Mouse (Mus musculus): ENCODE results near the gene Upf1. TPM values are rescaled to one million over a fixed set of nuclear protein-coding genes. Genes with fewer than 3 reads are reported as not detected.

Upf1 gene
- polyA plus RNA-seq, 1 experiment from 2014 or later, result 7.9 TPM

DNA sequence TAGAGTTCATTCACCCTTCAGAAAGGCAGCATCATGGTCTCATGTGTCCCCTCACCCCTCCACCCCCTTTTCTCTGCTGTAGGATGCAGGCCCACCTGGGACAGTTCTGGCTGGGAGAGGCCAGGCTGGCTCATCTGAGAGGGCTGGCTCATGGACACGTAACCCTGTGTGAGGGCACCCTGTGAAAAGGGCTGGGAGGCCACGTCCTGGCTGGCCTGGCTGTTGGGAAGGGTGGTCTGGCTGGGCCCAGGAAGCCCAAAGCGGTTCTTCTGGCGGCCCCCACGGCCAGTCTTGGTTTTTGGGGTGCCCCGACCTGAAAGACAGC is 20.2 kb downstream of the Upf1 start:
- peaks cover 55% of the 10 kb centered on the region for H3K36me3 ChIP-seq (ENCODE audit: control insufficient read depth, insufficient read depth)
- no peak for ATAC-seq (replicated peaks; ENCODE audit: extremely low read depth, insufficient read depth, low FRiP score)
- 93% methylated on average over 6 of the region's 6 CpGs for WGBS
- peaks cover 9% of the 10 kb centered on the region for H3K4me1 ChIP-seq (ENCODE audit: control insufficient read depth, insufficient read depth, low read length)
- no peaks in the 10 kb centered on the region for H3K9me3 ChIP-seq (replicated peaks; ENCODE audit: control insufficient read depth, low read length)
- H3K4me2 ChIP-seq (ENCODE audit: low read depth, low read length), result no peak overlapping the region
- H3K4me3 ChIP-seq (ENCODE audit: low read length), result no peak overlapping the region
- peaks cover 9% of the 10 kb centered on the region; the same call in 1 of the 2 replicates for H3K27me3 ChIP-seq (ENCODE audit: control insufficient read depth, insufficient read depth, low read length)
- no peak overlapping the region for H3K27ac ChIP-seq (ENCODE audit: low read length)
- H3K9ac ChIP-seq (ENCODE audit: low read length), result no peak overlapping the region

DNA sequence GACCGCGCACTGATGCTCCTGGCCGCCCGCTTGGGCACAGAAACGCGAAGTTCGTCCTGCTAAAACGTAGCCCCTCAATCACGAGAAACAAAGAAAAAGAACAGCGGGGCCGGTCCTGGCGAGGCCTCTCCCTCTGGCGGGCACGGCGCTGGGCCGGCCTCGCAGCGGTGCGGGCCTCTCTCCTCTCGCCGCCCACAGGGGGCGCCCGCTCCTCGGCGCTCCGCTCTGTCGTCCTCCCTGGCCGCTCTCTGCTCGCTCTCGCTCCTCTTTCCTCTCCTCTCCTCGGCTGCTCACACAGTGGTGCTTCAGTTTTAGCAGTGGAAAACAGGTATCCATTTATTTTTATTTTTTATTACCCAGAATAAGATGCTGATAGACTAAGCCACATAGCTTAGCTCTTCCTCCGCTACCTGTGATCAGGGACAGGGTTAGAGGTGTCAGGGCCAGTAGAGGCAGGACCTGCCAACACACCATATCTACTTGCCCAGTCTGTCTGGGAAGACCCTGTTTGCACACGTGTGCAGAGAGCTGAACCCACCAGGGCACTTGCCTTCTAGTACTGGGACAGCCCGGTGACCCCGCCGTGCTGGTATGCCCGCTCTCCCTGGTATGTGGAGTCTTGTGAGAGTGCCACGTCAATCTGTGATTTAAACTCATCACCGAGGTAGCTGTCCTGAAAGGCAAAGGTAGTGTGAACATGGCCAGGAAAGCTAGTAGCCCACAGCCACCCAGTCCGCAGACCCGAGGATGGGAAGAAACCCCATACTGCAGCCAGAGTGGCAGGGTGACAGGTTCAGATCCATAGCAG is 20.8 kb downstream of the Upf1 start:
- H3K4me2 ChIP-seq (ENCODE audit: low read depth, low read length), result no peak overlapping the region
- ATAC-seq (replicated peaks; ENCODE audit: extremely low read depth, insufficient read depth, low FRiP score), result peak; percentile 67
- no peak overlapping the region for H3K4me3 ChIP-seq (ENCODE audit: low read length)
- H3K27ac ChIP-seq (ENCODE audit: low read length), result no peak overlapping the region
- H3K27me3 ChIP-seq (ENCODE audit: control insufficient read depth, insufficient read depth, low read length), result peaks cover 9% of the 10 kb centered on the region; the same call in 1 of the 2 replicates
- 35% methylated on average over 40 of the region's 41 CpGs for WGBS
- H3K36me3 ChIP-seq (ENCODE audit: control insufficient read depth, insufficient read depth), result peaks cover 49% of the 10 kb centered on the region
- no peaks in the 10 kb centered on the region for H3K9me3 ChIP-seq (replicated peaks; ENCODE audit: control insufficient read depth, low read length)
- no peak overlapping the region for H3K9ac ChIP-seq (ENCODE audit: low read length)
- peaks cover 9% of the 10 kb centered on the region for H3K4me1 ChIP-seq (ENCODE audit: control insufficient read depth, insufficient read depth, low read length)

DNA sequence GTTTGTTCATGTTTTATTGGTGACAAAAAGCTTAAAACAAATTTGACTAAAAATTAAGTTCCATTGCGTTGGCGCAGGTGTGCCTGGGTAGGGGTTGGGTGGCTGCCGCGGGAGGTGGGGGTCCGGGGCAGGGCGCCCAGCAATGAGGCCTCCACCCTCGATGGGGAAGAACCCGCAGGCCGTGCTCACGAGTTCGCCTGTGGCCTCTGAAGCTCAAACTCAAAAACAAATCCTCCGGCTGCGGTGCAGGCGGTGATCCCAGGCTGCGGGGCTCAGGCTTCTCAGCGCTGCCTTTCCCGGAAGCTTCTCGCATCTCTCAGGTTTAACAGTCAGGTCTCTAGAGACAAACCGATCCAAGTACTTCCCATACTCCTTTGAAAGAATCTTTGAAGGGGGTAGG is 21.6 kb downstream of the Upf1 start:
- peaks cover 44% of the 10 kb centered on the region for H3K36me3 ChIP-seq (ENCODE audit: control insufficient read depth, insufficient read depth)
- H3K27ac ChIP-seq (ENCODE audit: low read length), result no peak overlapping the region
- no peak overlapping the region for H3K4me3 ChIP-seq (ENCODE audit: low read length)
- no peak overlapping the region for H3K4me2 ChIP-seq (ENCODE audit: low read depth, low read length)
- no peak overlapping the region for H3K9ac ChIP-seq (ENCODE audit: low read length)
- H3K4me1 ChIP-seq (ENCODE audit: control insufficient read depth, insufficient read depth, low read length), result peaks cover 9% of the 10 kb centered on the region
- peaks cover 9% of the 10 kb centered on the region; the same call in 1 of the 2 replicates for H3K27me3 ChIP-seq (ENCODE audit: control insufficient read depth, insufficient read depth, low read length)
- H3K9me3 ChIP-seq (replicated peaks; ENCODE audit: control insufficient read depth, low read length), result no peaks in the 10 kb centered on the region
- ATAC-seq (replicated peaks; ENCODE audit: extremely low read depth, insufficient read depth, low FRiP score), result no peak
- WGBS, result 83% methylated on average over 19 of the region's 19 CpGs

DNA sequence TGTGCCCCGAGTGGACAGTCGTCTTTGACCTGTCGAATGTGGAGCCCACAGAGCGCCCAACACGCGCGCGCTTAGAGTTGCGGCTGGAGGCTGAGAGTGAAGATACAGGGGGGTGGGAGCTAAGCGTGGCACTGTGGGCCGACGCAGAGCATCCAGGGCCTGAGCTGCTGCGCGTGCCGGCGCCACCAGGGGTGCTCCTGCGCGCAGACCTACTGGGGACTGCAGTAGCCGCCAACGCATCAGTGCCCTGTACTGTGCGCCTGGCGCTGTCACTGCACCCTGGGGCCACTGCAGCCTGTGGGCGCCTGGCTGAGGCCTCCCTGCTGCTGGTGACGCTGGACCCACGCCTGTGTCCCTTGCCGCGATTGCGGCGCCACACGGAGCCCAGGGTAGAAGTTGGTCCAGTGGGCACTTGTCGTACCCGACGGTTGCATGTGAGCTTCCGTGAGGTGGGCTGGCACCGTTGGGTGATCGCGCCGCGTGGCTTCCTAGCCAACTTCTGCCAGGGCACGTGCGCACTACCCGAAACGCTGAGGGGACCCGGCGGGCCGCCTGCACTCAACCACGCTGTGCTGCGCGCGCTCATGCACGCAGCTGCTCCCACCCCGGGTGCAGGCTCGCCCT is 22.2 kb downstream of the Upf1 start:
- ATAC-seq (replicated peaks; ENCODE audit: extremely low read depth, insufficient read depth, low FRiP score), result peak; percentile 63; the same call in 1 of the 2 replicates
- no peaks in the 10 kb centered on the region for H3K9me3 ChIP-seq (replicated peaks; ENCODE audit: control insufficient read depth, low read length)
- H3K27me3 ChIP-seq (ENCODE audit: control insufficient read depth, insufficient read depth, low read length), result peaks cover 9% of the 10 kb centered on the region; the same call in 1 of the 2 replicates
- peak overlapping the region; percentile 19 for H3K4me3 ChIP-seq (ENCODE audit: low read length)
- WGBS, result 38% methylated on average over 53 of the region's 53 CpGs
- peaks cover 39% of the 10 kb centered on the region for H3K36me3 ChIP-seq (ENCODE audit: control insufficient read depth, insufficient read depth)
- no peak overlapping the region for H3K27ac ChIP-seq (ENCODE audit: low read length)
- H3K4me1 ChIP-seq (ENCODE audit: control insufficient read depth, insufficient read depth, low read length), result peaks cover 9% of the 10 kb centered on the region
- peak overlapping the region; percentile 48 for H3K4me2 ChIP-seq (ENCODE audit: low read depth, low read length)
- H3K9ac ChIP-seq (ENCODE audit: low read length), result peak overlapping the region; percentile 35; the same call in 1 of the 2 replicates

DNA sequence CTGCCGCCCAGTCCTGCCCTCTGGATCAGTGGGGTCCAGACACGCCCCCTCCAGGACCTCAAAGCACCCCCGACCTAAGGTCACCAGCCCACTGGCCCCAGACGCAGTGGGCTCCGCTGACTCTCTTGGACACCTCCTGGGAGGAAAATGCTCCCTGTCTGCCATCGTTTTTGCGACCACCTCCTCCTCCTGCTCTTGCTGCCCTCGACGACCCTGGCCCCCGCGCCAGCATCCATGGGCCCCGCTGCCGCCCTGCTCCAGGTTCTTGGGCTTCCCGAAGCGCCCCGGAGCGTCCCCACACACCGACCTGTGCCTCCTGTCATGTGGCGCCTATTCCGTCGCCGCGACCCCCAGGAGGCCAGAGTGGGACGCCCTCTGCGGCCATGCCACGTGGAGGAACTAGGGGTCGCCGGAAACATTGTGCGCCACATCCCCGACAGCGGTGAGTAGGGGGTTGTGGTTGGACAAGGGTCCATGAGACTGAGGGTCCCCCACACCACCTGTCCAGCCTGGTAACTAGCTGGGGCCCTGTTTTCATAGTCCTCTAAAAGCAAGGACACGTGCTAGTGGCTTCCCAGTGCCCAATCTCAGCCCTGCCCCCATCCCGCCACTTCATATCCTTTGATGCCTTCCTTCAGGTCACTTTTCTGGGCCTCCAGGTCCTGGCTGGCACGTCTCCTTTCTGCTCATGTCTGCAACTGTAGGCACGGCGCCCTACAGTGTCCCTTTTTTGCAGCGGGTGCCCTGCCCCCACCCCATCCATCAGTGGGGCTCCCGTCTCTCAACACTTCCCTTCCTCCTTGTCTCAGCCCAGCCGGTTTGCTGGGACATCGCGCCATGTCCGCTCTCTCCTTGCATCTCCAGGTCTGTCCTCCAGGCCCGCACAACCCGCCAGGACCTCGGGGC is 23.0 kb downstream of the Upf1 start:
- peaks cover 34% of the 10 kb centered on the region for H3K36me3 ChIP-seq (ENCODE audit: control insufficient read depth, insufficient read depth)
- H3K27me3 ChIP-seq (ENCODE audit: control insufficient read depth, insufficient read depth, low read length), result peaks cover 9% of the 10 kb centered on the region; the same call in 1 of the 2 replicates
- H3K4me3 ChIP-seq (ENCODE audit: low read length), result peak overlapping the region; percentile 19
- H3K4me2 ChIP-seq (ENCODE audit: low read depth, low read length), result peak overlapping the region; percentile 48
- peaks cover 9% of the 10 kb centered on the region for H3K4me1 ChIP-seq (ENCODE audit: control insufficient read depth, insufficient read depth, low read length)
- 13% methylated on average over 45 of the region's 45 CpGs for WGBS
- peak; percentile 9; the same call in 1 of the 2 replicates for ATAC-seq (replicated peaks; ENCODE audit: extremely low read depth, insufficient read depth, low FRiP score)
- peak overlapping the region; percentile 35; the same call in 1 of the 2 replicates for H3K9ac ChIP-seq (ENCODE audit: low read length)
- no peak overlapping the region for H3K27ac ChIP-seq (ENCODE audit: low read length)
- no peaks in the 10 kb centered on the region for H3K9me3 ChIP-seq (replicated peaks; ENCODE audit: control insufficient read depth, low read length)

DNA sequence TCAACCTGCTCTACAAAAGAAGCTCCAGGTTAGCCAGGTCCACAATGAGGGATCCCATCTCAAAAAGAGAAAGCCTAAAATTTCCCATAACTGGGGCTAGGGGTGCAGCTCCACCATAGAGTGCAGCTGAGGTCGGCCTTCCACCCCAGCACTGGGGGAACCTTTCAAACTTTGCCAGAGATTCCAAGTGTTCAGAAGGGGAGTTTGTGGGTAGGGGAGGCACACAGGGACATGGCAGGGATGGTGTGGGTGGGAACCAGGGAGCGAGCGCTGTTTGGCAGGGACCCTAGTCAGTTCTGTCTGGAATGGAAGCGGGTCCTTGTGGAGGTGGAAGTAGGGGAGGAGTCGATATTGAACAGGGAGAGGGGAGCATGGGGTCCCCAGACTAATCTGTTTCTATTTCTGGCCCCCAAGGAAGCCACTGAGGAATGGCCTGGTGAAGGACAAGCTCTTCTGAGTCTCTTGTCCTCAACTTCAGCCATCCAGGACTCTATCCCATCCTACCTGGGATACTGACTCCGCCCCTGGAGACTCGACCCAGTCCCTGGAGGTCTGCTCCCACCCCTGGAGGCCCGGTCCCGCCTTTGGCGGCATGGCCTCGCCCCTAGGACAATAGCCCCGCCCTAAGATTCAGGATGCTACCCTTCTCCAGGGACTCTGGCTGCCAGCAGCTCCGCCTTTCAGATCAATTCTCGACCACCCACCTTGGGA is 23.8 kb downstream of the Upf1 start, which contains the start of gene Gdf1:
Gene Gdf1 (plus strand): TSS at position 694 of the 711 bp plus-strand sequence.
- no peak within 1 kb of the TSS for H3K27ac ChIP-seq (ENCODE audit: low read length)
- H3K4me2 ChIP-seq (ENCODE audit: low read depth, low read length), result peak within 1 kb of the TSS; percentile 48
- ATAC-seq (replicated peaks; ENCODE audit: extremely low read depth, insufficient read depth, low FRiP score), result no peak
- 34% methylated on average over 14 of the region's 14 CpGs for WGBS
- no peaks in the 10 kb centered on the region for H3K9me3 ChIP-seq (replicated peaks; ENCODE audit: control insufficient read depth, low read length)
- H3K4me3 ChIP-seq (ENCODE audit: low read length), result peak within 1 kb of the TSS; percentile 19
- H3K4me1 ChIP-seq (ENCODE audit: control insufficient read depth, insufficient read depth, low read length), result peaks cover 9% of the 10 kb centered on the region
- H3K9ac ChIP-seq (ENCODE audit: low read length), result peak within 1 kb of the TSS; percentile 35; the same call in 1 of the 2 replicates
- peaks cover 9% of the 10 kb centered on the region; the same call in 1 of the 2 replicates for H3K27me3 ChIP-seq (ENCODE audit: control insufficient read depth, insufficient read depth, low read length)
- H3K36me3 ChIP-seq (ENCODE audit: control insufficient read depth, insufficient read depth), result peaks cover 26% of the 10 kb centered on the region

DNA sequence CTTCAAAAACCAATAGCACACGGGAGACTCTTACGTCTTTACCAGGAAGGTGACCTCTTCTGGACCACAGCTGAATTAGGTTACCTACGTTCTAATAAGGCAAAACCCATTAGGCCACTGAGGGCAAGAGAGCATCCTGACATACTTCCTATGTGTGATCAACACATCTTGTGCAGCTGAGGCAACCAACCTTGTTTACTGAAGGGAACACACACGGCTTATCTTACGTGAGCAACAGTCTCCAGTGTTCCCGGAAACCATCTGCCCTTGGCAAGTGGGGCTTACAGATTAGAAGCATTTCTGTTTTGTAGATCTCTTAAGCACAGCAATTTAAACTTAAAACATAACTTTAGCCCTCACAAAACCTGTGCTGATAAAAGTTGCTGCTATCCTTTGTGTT is 25.6 kb downstream of the Upf1 start:
- no peak for ATAC-seq (replicated peaks; ENCODE audit: extremely low read depth, insufficient read depth, low FRiP score)
- H3K36me3 ChIP-seq (ENCODE audit: control insufficient read depth, insufficient read depth), result peaks cover 9% of the 10 kb centered on the region
- no peak overlapping the region for H3K4me3 ChIP-seq (ENCODE audit: low read length)
- peaks cover 9% of the 10 kb centered on the region; the same call in 1 of the 2 replicates for H3K27me3 ChIP-seq (ENCODE audit: control insufficient read depth, insufficient read depth, low read length)
- no peak overlapping the region for H3K27ac ChIP-seq (ENCODE audit: low read length)
- no peaks in the 10 kb centered on the region for H3K9me3 ChIP-seq (replicated peaks; ENCODE audit: control insufficient read depth, low read length)
- H3K9ac ChIP-seq (ENCODE audit: low read length), result no peak overlapping the region
- peaks cover 9% of the 10 kb centered on the region for H3K4me1 ChIP-seq (ENCODE audit: control insufficient read depth, insufficient read depth, low read length)
- H3K4me2 ChIP-seq (ENCODE audit: low read depth, low read length), result no peak overlapping the region
- 88% methylated on average over 6 of the region's 6 CpGs for WGBS

DNA sequence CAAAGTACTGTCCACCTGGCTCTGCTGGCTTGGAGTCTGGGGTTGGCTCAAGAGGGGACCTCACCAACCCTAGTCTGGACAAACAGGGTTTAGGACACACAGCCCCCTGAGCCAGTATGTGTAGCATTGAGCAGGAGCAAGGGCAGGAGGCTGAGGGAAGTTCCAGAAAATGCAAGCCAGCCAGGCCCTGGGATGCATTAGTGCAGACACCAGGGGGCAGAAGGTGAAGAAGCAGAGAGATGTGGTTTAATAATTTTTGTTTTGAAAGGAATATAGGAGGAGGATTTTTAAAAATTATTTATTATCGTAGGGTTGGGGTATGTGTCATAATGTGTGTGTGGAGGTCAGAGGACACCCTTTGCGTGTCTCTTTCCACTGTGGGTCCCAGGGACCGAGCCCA is 29.4 kb downstream of the Upf1 start:
- Histone ChIP-seq H3K4me1 (ENCODE audit: control insufficient read depth, insufficient read depth, low read length) (no peaks in the 10 kb centered on the region), H3K27ac (ENCODE audit: low read length) (no peak overlapping the region), H3K36me3 (ENCODE audit: control insufficient read depth, insufficient read depth) (no peaks in the 10 kb centered on the region), H3K9me3 (replicated peaks; ENCODE audit: control insufficient read depth, low read length) (no peaks in the 10 kb centered on the region), H3K9ac (ENCODE audit: low read length) (no peak overlapping the region), H3K27me3 (ENCODE audit: control insufficient read depth, insufficient read depth, low read length) (no peaks in the 10 kb centered on the region), H3K4me3 (ENCODE audit: low read length) (no peak overlapping the region), H3K4me2 (ENCODE audit: low read depth, low read length) (no peak overlapping the region)
- WGBS, result 90% methylated on average over 3 of the region's 3 CpGs
- no peak for ATAC-seq (replicated peaks; ENCODE audit: extremely low read depth, insufficient read depth, low FRiP score)

All from heart, embryonic 16.5 days (tissue).